ENCODE assay signal across 13 mouse cellular contexts in genomic region chr17:63862399-63862798, GRCm38 (mm10). TPM values are rescaled to one million over a fixed set of nuclear protein-coding genes. Genes with fewer than 3 reads are reported as not detected.
DNase-seq lines count a peak whose midpoint lies in the region; ATAC-seq and TF ChIP-seq lines count a peak whose summit lies in the region.
"Had no signal": no experiment of that assay in that cellular context is flagged by ENCODE, and none has a peak within 500 bp of the region (broad histone marks: within the 10 kb centered on the region; RNA-seq: fewer than 3 reads in every experiment).

No protein-coding gene starts in this region.

- no peak for TF ChIP-seq CTCF in kidney, adult 2 months (conservative IDR thresholded peaks at IDR 0.05; ENCODE audit: insufficient read depth, insufficient read length, low read depth, low read length)
- no peak for TF ChIP-seq CTCF in stomach, postnatal 0 days (IDR thresholded peaks at IDR 0.05; ENCODE audit: low read depth)

- TF ChIP-seq POLR2A in kidney, adult 2 months (IDR thresholded peaks at IDR 0.05; ENCODE audit: low read depth, low read length): no peak

- ATAC-seq in kidney, embryonic 14.5 days (ENCODE audit: low FRiP score, low TSS enrichment): no peak
- no peak for ATAC-seq in stomach, embryonic 14.5 days (ENCODE audit: insufficient number of reproducible peaks, insufficient read depth, low FRiP score, low read depth)
- no peak for ATAC-seq in stomach, postnatal 0 days (ENCODE audit: low FRiP score, low TSS enrichment)
- ATAC-seq: Patski had no signal

- no peaks in the 10 kb centered on the region for H3K27me3 ChIP-seq in heart, embryonic 10.5 days (ENCODE audit: insufficient read depth, poor library complexity, severe bottlenecking)
- H3K27me3 ChIP-seq in kidney, embryonic 14.5 days (ENCODE audit: control insufficient read depth, insufficient read depth, low read length): no peaks in the 10 kb centered on the region
- H3K27me3 ChIP-seq in kidney, adult 2 months (replicated peaks; ENCODE audit: control insufficient read depth, insufficient read depth, low read length): no peaks in the 10 kb centered on the region
- H3K27me3 ChIP-seq in stomach, embryonic 14.5 days (ENCODE audit: control insufficient read depth, insufficient read depth, low read length): no peaks in the 10 kb centered on the region
- no peaks in the 10 kb centered on the region for H3K27me3 ChIP-seq in stomach, postnatal 0 days (ENCODE audit: control insufficient read depth, insufficient read depth, low read length)
- H3K27me3 ChIP-seq: Patski had no signal

- H3K27ac ChIP-seq in heart, embryonic 10.5 days: no peak overlapping the region
- no peak overlapping the region for H3K27ac ChIP-seq in kidney, embryonic 14.5 days (ENCODE audit: low read depth, low read length)
- H3K27ac ChIP-seq in kidney, adult 2 months (ENCODE audit: insufficient read depth, low read depth, low read length): no peak overlapping the region
- no peak overlapping the region for H3K27ac ChIP-seq in stomach, embryonic 14.5 days (ENCODE audit: low read length)
- no peak overlapping the region for H3K27ac ChIP-seq in stomach, postnatal 0 days (replicated peaks)

- peak overlapping the region; percentile 97 for H3K4me3 ChIP-seq in heart, embryonic 10.5 days
- H3K4me3 ChIP-seq in kidney, embryonic 14.5 days (ENCODE audit: low read length): no peak overlapping the region
- no peak overlapping the region for H3K4me3 ChIP-seq in kidney, adult 2 months (ENCODE audit: insufficient read depth, low read depth, low read length)
- H3K4me3 ChIP-seq in stomach, embryonic 14.5 days (ENCODE audit: low read depth, low read length): no peak overlapping the region
- H3K4me3 ChIP-seq in stomach, postnatal 0 days (ENCODE audit: low read depth, low read length): no peak overlapping the region

- H3K36me3 ChIP-seq in heart, embryonic 10.5 days: no peaks in the 10 kb centered on the region
- no peaks in the 10 kb centered on the region for H3K36me3 ChIP-seq in kidney, embryonic 14.5 days (ENCODE audit: control insufficient read depth, insufficient read depth, low read length)
- H3K36me3 ChIP-seq in kidney, adult 2 months (ENCODE audit: control insufficient read depth, insufficient read depth, low read length): no peaks in the 10 kb centered on the region
- no peaks in the 10 kb centered on the region for H3K36me3 ChIP-seq in stomach, embryonic 14.5 days (ENCODE audit: control insufficient read depth, insufficient read depth, low read length)
- H3K36me3 ChIP-seq in stomach, postnatal 0 days (ENCODE audit: control insufficient read depth, insufficient read depth, low read length): no peaks in the 10 kb centered on the region

- TF ChIP-seq EP300 in stomach, postnatal 0 days (optimal IDR thresholded peaks at IDR 0.05): no peak

- DNase-seq in heart, embryonic 10.5 days (ENCODE audit: low spot score): no peak
- no peak for DNase-seq in heart, adult 8-10 months (ENCODE audit: low spot score)
- no peak for DNase-seq in kidney, adult 2 months
- DNase-seq in stomach, postnatal 0 days (ENCODE audit: low spot score): no peak
- DNase-seq in right cerebral cortex, postnatal 4 days: no peak
- no peak for DNase-seq in spleen, postnatal 36 days (ENCODE audit: low spot score in 2 of 2)
- DNase-seq: adrenal gland, adult 2 months; kidney, adult 18-20 months; layer of hippocampus, postnatal 36 days had no signal

- H3K9ac ChIP-seq in kidney, embryonic 14.5 days (ENCODE audit: low read depth, low read length): no peak overlapping the region
- no peak overlapping the region for H3K9ac ChIP-seq in stomach, embryonic 14.5 days (replicated peaks; ENCODE audit: low read depth, low read length)
- no peak overlapping the region for H3K9ac ChIP-seq in stomach, postnatal 0 days (ENCODE audit: low read length)

- no peaks in the 10 kb centered on the region for H3K9me3 ChIP-seq in heart, embryonic 10.5 days
- H3K9me3 ChIP-seq in kidney, embryonic 14.5 days (ENCODE audit: control insufficient read depth, low read length): no peaks in the 10 kb centered on the region
- H3K9me3 ChIP-seq in stomach, embryonic 14.5 days (ENCODE audit: control insufficient read depth, low read depth, low read length): no peaks in the 10 kb centered on the region
- H3K9me3 ChIP-seq in stomach, postnatal 0 days (ENCODE audit: control insufficient read depth, low read length): no peaks in the 10 kb centered on the region

- WGBS in heart, embryonic 10.5 days: 42% methylated on average over 3 of the region's 3 CpGs
- WGBS in kidney, embryonic 14.5 days: 20% methylated on average over 3 of the region's 3 CpGs
- 49% methylated on average over 3 of the region's 3 CpGs for WGBS in kidney, adult 2 months
- WGBS in stomach, embryonic 14.5 days: 49% methylated on average over 3 of the region's 3 CpGs
- 52% methylated on average over 3 of the region's 3 CpGs for WGBS in stomach, postnatal 0 days

- peak overlapping the region; percentile 91; the same call in 1 of the 2 replicates for H3K4me2 ChIP-seq in kidney, embryonic 14.5 days (replicated peaks; ENCODE audit: low read depth, low read length)
- 0 out of 2 replicates have a peak overlapping the region, but pooled peaks have one; percentile 80 for H3K4me2 ChIP-seq in stomach, embryonic 14.5 days (replicated peaks; ENCODE audit: low read depth, low read length)
- H3K4me2 ChIP-seq in stomach, postnatal 0 days (replicated peaks; ENCODE audit: low read depth): no peak overlapping the region; the same call in 1 of the 2 replicates

- H3K4me1 ChIP-seq in heart, embryonic 10.5 days: peaks cover 24% of the 10 kb centered on the region
- 0 out of 2 replicates have a peak, but pooled peaks cover 4% of the 10 kb centered on the region for H3K4me1 ChIP-seq in kidney, embryonic 14.5 days (ENCODE audit: control insufficient read depth, insufficient read depth, low read length)
- H3K4me1 ChIP-seq in kidney, adult 2 months (ENCODE audit: control insufficient read depth, insufficient read depth, low read length): 0 out of 2 replicates have a peak, but pooled peaks cover 2% of the 10 kb centered on the region
- no peaks in the 10 kb centered on the region for H3K4me1 ChIP-seq in stomach, embryonic 14.5 days (ENCODE audit: control insufficient read depth, insufficient read depth, low read length)
- no peaks in the 10 kb centered on the region for H3K4me1 ChIP-seq in stomach, postnatal 0 days (replicated peaks; ENCODE audit: control insufficient read depth, insufficient read depth)

RNA-seq across cellular contexts. Expression of gene Fer, which starts 0.5 kb away (rescaled TPM):
- 26.4 and 28.1 TPM in 2 replicates for polyA plus RNA-seq in heart, embryonic 10.5 days (2016; fragmentation: Nextera tagmentation; extraction: Ambion mirVana)
- 10 to 100 TPM; 17.1 to 21.6 (median 18.4) TPM for total RNA-seq in heart, adult 8-10 months (2022)
- polyA plus RNA-seq in kidney, embryonic 14.5 days (2014; fragmentation: Nextera tagmentation; extraction: Ambion mirVana): 25.3 and 34.1 TPM in 2 replicates
- 2.1 and 2.7 TPM in 2 replicates for polyA plus RNA-seq in kidney, adult 2 months (2012; rRNA removed)
- polyA plus RNA-seq in stomach, embryonic 14.5 days (2014; fragmentation: Nextera tagmentation; extraction: Ambion mirVana): 33.9 and 34.3 TPM in 2 replicates
- polyA plus RNA-seq in stomach, postnatal 0 days (2015; fragmentation: Nextera tagmentation; extraction: Ambion mirVana): 17.2 and 18.5 TPM in 2 replicates

RNA-seq across cellular contexts. Expression of gene A930002H24Rik, which starts 1.2 kb away (rescaled TPM):
- polyA plus RNA-seq in heart, embryonic 10.5 days (2016; fragmentation: Nextera tagmentation; extraction: Ambion mirVana): 2.7 TPM in 2 replicates
- under 1 TPM in 1 of 4 experiments, not detected in 3; 0.81 TPM for total RNA-seq in heart, adult 8-10 months (2022)
- polyA plus RNA-seq in kidney, embryonic 14.5 days (2014; fragmentation: Nextera tagmentation; extraction: Ambion mirVana): 3.8 and 4.1 TPM in 2 replicates
- 0.55 and 1.3 TPM in 2 replicates for polyA plus RNA-seq in kidney, adult 2 months (2012; rRNA removed)
- polyA plus RNA-seq in stomach, embryonic 14.5 days (2014; fragmentation: Nextera tagmentation; extraction: Ambion mirVana): 3.5 and 3.6 TPM in 2 replicates
- 3.1 and 3.4 TPM in 2 replicates for polyA plus RNA-seq in stomach, postnatal 0 days (2015; fragmentation: Nextera tagmentation; extraction: Ambion mirVana)
- total RNA-seq: common myeloid progenitor, adult 5-6 weeks; layer of hippocampus, postnatal 36 days had no signal
